Mouse (Mus musculus) urinary bladder, adult 2 months (tissue): ENCODE results near the gene Fam216b. TPM values are rescaled to one million over a fixed set of nuclear protein-coding genes. Genes with fewer than 3 reads are reported as not detected.

Experiments
- DNase-seq: peaks from one replicate; pipeline ENCODE4 v3.0.0; 2022; ENCODE audit warnings: low spot score
- polyA plus RNA-seq: library from polyadenylated mRNA; depleted of rRNA; stranded (reverse); fragments of >200 nt; gene quantifications from 2 replicates; pipeline ENCODE4 v1.2.3, GENCODE M21; 2012; rRNA removed

Fam216b gene
- polyA plus RNA-seq: not detected in 2 replicates

GRCm38 (mm10) chr14:78088907-78089306, at the start of gene Fam216b:
Gene Fam216b, minus strand, starts transcription at chr14:78089007.
- DNase-seq: no peak

- DNase-seq: no peak
Measured at GRCm38 (mm10) chr14:78132368-78133052, 43.7 kb upstream of the Fam216b start.

- DNase-seq: no peak
Measured at GRCm38 (mm10) chr14:78126670-78127069, 37.9 kb upstream of the Fam216b start.

- DNase-seq: no peak
Measured at GRCm38 (mm10) chr14:78120286-78120685, 31.5 kb upstream of the Fam216b start.

- DNase-seq: no peak
Measured at GRCm38 (mm10) chr14:78119449-78120200, 30.8 kb upstream of the Fam216b start.

GRCm38 (mm10) chr14:78117671-78118070, 28.9 kb upstream of the Fam216b start:
- DNase-seq: no peak

- DNase-seq: no peak
Measured at GRCm38 (mm10) chr14:78117268-78117667, 28.5 kb upstream of the Fam216b start.

- DNase-seq: no peak
Measured at GRCm38 (mm10) chr14:78112466-78112865, 23.7 kb upstream of the Fam216b start.

- DNase-seq: no peak
Measured at GRCm38 (mm10) chr14:78110871-78111270, 22.1 kb upstream of the Fam216b start.

GRCm38 (mm10) chr14:78109419-78109818, 20.6 kb upstream of the Fam216b start:
- DNase-seq: no peak

- DNase-seq: no peak
Measured at GRCm38 (mm10) chr14:78108388-78108787, 19.6 kb upstream of the Fam216b start.

- no peak for DNase-seq
Measured at GRCm38 (mm10) chr14:78089591-78089990, 784 bp upstream of the Fam216b start.

GRCm38 (mm10) chr14:78083465-78083864, 5.3 kb downstream of the Fam216b start:
- DNase-seq: no peak

- DNase-seq: no peak
Measured at GRCm38 (mm10) chr14:78077508-78077907, 11.3 kb downstream of the Fam216b start.

GRCm38 (mm10) chr14:78065938-78066710, 22.7 kb downstream of the Fam216b start:
- no peak for DNase-seq

GRCm38 (mm10) chr14:78062484-78062883, 26.3 kb downstream of the Fam216b start:
- no peak for DNase-seq

- DNase-seq: no peak
Measured at GRCm38 (mm10) chr14:78060609-78060951, 28.2 kb downstream of the Fam216b start.

GRCm38 (mm10) chr14:78059878-78060608, 28.8 kb downstream of the Fam216b start:
- DNase-seq: no peak

- DNase-seq: no peak
Measured at GRCm38 (mm10) chr14:78057362-78057761, 31.4 kb downstream of the Fam216b start.

- no peak for DNase-seq
Measured at GRCm38 (mm10) chr14:78056371-78056770, 32.4 kb downstream of the Fam216b start.

GRCm38 (mm10) chr14:78048674-78049073, 40.1 kb downstream of the Fam216b start:
- no peak for DNase-seq

- no peak for DNase-seq
Measured at GRCm38 (mm10) chr14:78048258-78048657, 40.5 kb downstream of the Fam216b start.
